Mouse (Mus musculus) midbrain, embryonic 16.5 days (tissue): ENCODE data around the gene Nsd1. TPM values are rescaled to one million over a fixed set of nuclear protein-coding genes. Genes with fewer than 3 reads are reported as not detected.

ENCODE experiments used
- ATAC-seq: fragments of 200-750 bp; cut with Nextera tagmentation; 2 replicates; pipeline ENCODE4 v1.8.0; 2017; ENCODE audit warnings: moderate TSS enrichment
- H3K27ac ChIP-seq: fragments of 300-500 bp; sonication (generic); 2 replicates; pipeline ENCODE4 v1.5.1; 2014; ENCODE audit warnings: mild to moderate bottlenecking, low read length, mixed read lengths
- H3K27me3 ChIP-seq: fragments of 300-500 bp; sonication (generic); 2 replicates; pipeline ENCODE4 v1.6.1; 2014; ENCODE audit warnings: low read depth, low read length, mixed read lengths; ENCODE audit not compliant: control insufficient read depth, insufficient read depth
- H3K36me3 ChIP-seq: fragments of 300-500 bp; sonication (generic); 2 replicates; pipeline ENCODE4 v1.6.1; 2014; ENCODE audit warnings: mild to moderate bottlenecking, low read length, moderate library complexity, mixed read lengths; ENCODE audit not compliant: control insufficient read depth, insufficient read depth
- H3K4me1 ChIP-seq: fragments of 300-500 bp; sonication (generic); 2 replicates; pipeline ENCODE4 v1.6.1; 2014; ENCODE audit warnings: mild to moderate bottlenecking, low read length, mixed read lengths; ENCODE audit not compliant: control insufficient read depth, insufficient read depth
- H3K4me2 ChIP-seq: fragments of 300-500 bp; sonication (generic); 2 replicates; pipeline ENCODE4 v1.6.1; 2014; ENCODE audit warnings: mild to moderate bottlenecking, low read length, mixed read lengths
- H3K4me3 ChIP-seq: fragments of 300-500 bp; sonication (generic); 2 replicates; pipeline ENCODE4 v1.5.1; 2014; ENCODE audit warnings: low read depth, mild to moderate bottlenecking, low read length, moderate library complexity, mixed read lengths
- H3K9ac ChIP-seq: fragments of 300-500 bp; sonication (generic); 2 replicates; pipeline ENCODE4 v1.6.1; 2014; ENCODE audit warnings: low read depth, low read length, mixed read lengths
- H3K9me3 ChIP-seq: fragments of 300-500 bp; sonication (generic); replicated peaks from 2 replicates; pipeline ENCODE4 v1.6.1; 2014; ENCODE audit warnings: mild to moderate bottlenecking, low read length, mixed read lengths; ENCODE audit not compliant: control insufficient read depth, poor library complexity, severe bottlenecking
- WGBS: fragments of 180-500 bp; shearing (Covaris S2); extraction: QIAGEN DNeasy Blood & Tissue Kit; methylation state at CpG from one replicate; pipeline ENCODE4 v1.1.7; 2014; 5-methylcytosine and 5-hydroxymethylcytosine counted together
- polyA plus RNA-seq: library from polyadenylated mRNA; unstranded; fragments of >200 nt; fragmentation: Nextera tagmentation; extraction: Ambion mirVana; gene quantifications from 2 replicates; pipeline ENCODE4 v1.2.1, GENCODE M21; 2015

Gene Nsd1
- polyA plus RNA-seq, 1 experiment from 2014 or later = 45.2 TPM

DNA sequence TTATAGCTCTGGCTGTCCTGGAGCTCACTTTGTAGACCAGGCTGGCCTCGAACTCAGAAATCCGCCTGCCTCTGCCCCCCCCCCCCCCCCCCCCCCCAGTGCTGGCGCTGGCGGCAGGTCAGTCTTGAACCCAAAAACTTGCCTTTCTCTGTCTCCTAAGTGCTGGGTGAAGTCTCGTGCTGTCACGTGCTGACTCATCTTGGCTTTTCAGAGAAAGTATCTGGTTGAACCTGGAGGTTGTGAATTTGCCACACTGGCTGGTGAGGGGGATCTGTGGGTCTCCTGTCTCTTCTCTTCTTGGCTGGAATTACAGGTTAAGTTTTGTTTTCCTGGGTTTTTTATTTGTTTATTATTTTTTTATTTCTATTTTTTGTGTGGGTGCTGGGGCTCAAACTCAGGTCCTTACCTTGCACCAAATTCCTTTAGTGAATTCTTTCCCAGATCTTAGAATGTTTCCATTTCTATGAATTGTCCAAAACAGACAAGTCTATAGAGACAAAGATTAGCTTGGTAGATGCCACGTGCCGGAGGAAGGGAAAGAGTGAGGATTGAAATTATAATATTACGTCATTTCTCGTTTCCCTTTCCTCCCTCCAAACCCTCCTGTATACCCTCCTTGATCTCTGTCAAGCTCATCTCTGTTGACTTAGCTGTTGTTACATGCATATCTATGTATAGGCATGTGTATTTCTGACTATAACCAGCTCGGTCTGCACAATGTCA lies 4.8 kb upstream of the Nsd1 start:
- Histone ChIP-seq H3K9me3 (no peaks in the 10 kb centered on the region), H3K9ac (no peak overlapping the region), H3K4me3 (no peak overlapping the region), H3K4me1 (no peaks in the 10 kb centered on the region), H3K4me2 (no peak overlapping the region), H3K27ac (no peak overlapping the region), H3K27me3 (no peaks in the 10 kb centered on the region), H3K36me3 (no peaks in the 10 kb centered on the region)
- ATAC-seq = no peak
- WGBS = 85% methylated on average over 7 of the region's 11 CpGs

DNA sequence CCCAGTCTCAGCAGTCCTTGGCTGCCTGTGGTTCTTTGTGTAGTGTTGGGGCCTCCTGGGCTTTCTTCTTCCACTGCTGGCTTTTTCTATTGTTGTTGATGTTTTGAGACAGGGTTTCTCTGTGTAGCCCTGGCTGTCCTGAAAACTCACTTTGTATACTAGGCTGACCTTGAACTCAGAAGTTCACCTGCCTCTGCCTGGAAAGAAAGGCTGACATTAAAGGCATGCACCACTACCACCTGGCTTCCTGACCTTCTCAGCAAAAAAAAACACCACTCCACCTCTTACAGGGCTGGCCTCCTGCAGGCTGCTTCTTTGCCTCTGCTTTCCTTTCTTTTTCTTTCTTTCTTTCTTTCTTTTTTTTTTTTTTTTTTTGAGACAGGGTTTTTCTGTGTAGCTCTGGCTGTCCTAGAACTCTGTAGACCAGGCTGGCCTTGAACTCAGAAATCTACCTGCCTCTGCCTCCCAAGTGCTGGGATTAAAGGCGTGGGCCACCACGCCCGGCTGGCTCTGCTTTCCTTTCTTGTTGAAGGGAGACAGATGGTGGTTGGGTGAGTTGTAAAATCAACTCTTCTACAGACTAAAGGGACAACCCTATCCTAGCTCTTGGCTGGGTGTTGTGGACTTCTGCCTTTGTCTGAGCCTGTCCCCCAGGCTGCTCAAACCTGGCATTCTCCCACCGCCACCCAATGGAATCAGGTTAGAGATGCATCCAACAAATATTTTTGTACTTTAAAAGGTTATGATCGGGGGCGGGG lies 4.0 kb upstream of the Nsd1 start:
- no peaks in the 10 kb centered on the region for H3K36me3 ChIP-seq
- H3K27me3 ChIP-seq = no peaks in the 10 kb centered on the region
- H3K4me1 ChIP-seq = 0 out of 2 replicates have a peak, but pooled peaks cover 4% of the 10 kb centered on the region
- no peak overlapping the region for H3K9ac ChIP-seq
- no peak overlapping the region for H3K4me3 ChIP-seq
- no peaks in the 10 kb centered on the region for H3K9me3 ChIP-seq
- no peak overlapping the region for H3K27ac ChIP-seq
- 95% methylated on average over 6 of the region's 6 CpGs for WGBS
- no peak overlapping the region for H3K4me2 ChIP-seq
- ATAC-seq = no peak

DNA sequence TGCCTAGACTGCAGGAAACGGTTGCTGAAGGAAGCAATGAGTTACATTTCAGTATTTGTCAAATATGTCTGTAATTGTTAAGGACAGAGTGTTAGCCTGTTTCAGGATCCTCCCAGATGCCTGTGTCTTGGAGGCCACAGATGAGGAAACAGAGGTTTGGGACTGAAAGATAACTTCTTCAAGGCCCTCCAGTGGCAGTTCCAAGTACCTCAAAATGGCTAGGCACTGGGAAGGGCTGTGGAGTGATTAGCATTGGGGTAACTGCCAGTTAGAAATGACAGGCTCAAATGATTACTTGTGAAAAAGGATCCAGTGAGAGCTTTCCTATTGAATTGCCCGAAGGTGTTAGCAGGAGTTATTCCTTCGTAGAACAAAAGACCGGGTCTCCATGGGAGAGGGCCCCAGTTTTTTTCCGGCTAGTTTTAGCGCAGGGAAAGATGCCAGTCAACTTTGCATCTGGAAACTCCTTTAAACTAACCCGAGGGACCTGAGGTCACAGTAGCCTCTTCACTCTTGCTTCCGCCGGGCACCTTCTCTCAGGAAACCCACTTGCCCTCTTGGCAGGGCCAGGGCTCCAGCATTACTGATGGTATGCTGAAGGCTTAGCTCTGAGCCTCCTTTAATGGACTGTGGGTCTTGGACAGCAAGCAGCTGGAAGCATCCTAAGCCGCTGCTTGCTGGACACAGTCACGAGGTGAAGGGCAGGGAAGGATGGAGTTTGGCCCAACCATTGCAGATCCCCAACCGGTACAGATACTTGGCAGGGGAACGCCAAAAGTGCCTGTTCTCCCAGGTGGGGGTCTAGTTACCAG lies 539 bp upstream of the Nsd1 start:
- Histone ChIP-seq H3K27ac (peak overlapping the region; percentile 96; the same call in 1 of the 2 replicates), H3K36me3 (no peaks in the 10 kb centered on the region), H3K4me2 (no peak overlapping the region), H3K9ac (no peak overlapping the region), H3K4me1 (peaks cover 20% of the 10 kb centered on the region), H3K4me3 (no peak overlapping the region), H3K9me3 (no peaks in the 10 kb centered on the region), H3K27me3 (no peaks in the 10 kb centered on the region)
- no peak for ATAC-seq
- WGBS = 65% methylated on average over 13 of the region's 13 CpGs

DNA sequence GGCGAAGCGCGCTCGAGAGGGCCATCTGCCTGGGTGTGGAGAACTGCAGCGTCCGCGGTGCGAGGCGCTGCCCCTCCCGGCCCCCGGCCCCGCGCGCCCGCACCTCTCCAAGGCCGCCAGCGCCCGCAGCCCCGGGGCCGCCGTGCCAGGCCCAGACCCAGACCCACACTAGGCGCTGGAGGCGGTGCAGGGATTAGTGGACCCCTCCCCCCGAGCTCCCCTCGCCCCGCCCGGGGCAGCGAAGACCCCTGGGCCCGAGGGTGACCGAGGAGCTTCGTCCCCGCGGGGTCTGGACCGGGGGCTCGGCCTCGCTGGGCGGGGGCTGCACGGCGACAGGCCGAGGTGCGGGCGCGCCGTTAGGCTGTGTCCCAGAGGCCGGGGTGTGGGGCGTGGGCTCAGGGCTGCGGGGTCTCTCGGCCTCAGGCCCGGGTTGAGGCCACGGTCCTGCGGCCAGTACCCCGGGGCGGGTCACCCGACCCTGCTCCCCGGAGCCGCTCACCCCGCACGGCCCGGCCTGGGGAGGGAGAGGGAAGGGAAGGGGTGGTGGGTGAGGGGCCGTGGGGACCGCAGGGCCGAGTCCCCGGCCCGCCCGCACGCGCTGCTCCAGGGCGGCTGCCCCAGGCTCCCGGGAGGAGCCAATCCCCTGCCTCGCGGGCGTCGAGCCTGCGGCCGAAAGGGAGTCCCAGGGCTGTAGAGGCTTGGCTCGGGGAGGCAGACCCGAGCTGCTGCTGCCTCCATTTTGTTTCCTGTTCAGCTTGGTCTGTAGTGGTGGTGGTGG lies 800 bp downstream of the Nsd1 start:
- ATAC-seq = peak; percentile 59
- Histone ChIP-seq H3K27me3 (no peaks in the 10 kb centered on the region), H3K9me3 (no peaks in the 10 kb centered on the region), H3K4me1 (peaks cover 32% of the 10 kb centered on the region), H3K4me3 (peak overlapping the region; percentile 78), H3K27ac (peak overlapping the region; percentile 96), H3K4me2 (peak overlapping the region; percentile 83), H3K36me3 (peaks cover 4% of the 10 kb centered on the region; the same call in 1 of the 2 replicates), H3K9ac (peak overlapping the region; percentile 92)
- 2% methylated on average over 47 of the region's 77 CpGs for WGBS

DNA sequence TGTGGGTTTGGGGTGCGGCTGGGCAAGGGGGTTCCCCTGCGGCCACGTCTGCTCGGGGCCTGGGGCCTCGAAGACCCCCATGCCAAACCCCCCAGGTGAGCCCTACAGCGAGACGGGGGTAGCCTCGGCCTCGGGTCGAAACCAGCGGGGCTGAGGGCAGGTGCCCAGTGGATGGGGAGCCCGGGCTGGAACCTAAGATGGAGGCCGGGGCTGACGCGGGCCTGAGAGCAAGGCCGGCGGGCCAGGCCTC lies 1.3 kb downstream of the Nsd1 start:
- Histone ChIP-seq H3K4me3 (peak overlapping the region; percentile 78), H3K9me3 (no peaks in the 10 kb centered on the region), H3K27me3 (no peaks in the 10 kb centered on the region), H3K4me1 (peaks cover 36% of the 10 kb centered on the region), H3K27ac (peak overlapping the region; percentile 96), H3K9ac (peak overlapping the region; percentile 92), H3K36me3 (peaks cover 4% of the 10 kb centered on the region; the same call in 1 of the 2 replicates), H3K4me2 (peak overlapping the region; percentile 83)
- ATAC-seq = peak; percentile 69; the same call in 1 of the 2 replicates
- WGBS = under 1% methylated on average over 17 of the region's 17 CpGs

DNA sequence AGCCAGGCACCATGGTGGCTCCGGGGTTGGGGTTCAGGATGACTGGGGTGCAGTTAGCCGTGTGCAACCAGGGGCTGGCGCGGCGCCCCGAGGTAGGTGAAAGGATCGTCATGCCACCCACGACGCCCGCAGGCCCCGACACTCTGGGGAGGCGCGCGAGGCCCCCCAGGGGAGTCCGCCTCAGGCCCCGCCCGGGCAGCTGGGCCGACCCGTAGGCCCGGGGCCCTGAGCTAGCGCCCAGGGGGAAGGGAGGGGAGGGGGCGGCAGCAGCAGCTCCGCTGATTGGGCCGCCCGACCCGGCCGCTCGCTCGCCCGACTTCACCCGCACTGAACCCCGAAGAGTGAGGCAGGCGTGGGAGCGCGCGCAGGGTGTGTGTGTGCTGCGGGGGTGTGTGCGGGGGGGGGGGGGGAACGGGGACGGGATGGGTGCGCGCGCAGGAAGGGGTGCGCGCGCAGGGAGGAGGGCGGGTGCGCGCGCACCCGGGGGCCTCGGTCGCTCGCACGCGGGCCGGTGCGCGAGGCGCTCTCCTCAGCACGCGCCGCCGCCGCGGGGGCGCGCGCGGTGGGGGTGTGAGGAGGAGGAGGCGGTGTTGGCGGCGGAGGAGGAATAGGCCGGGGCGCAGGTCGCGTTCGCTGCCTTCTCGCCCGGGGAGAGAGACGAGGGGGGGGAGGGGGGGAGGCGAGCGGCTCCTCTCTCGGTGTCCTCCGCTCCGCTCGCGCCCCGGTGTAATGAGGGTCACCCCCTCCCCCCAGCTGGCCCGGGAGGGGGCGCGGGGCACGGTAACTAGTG lies 1.8 kb downstream of the Nsd1 start:
- H3K27ac ChIP-seq = peak overlapping the region; percentile 96
- H3K9ac ChIP-seq = peak overlapping the region; percentile 92
- peaks cover 4% of the 10 kb centered on the region; the same call in 1 of the 2 replicates for H3K36me3 ChIP-seq
- H3K4me2 ChIP-seq = peak overlapping the region; percentile 83
- WGBS = under 1% methylated on average over 32 of the region's 93 CpGs
- peak; percentile 69 for ATAC-seq
- H3K4me3 ChIP-seq = peak overlapping the region; percentile 78
- H3K27me3 ChIP-seq = no peaks in the 10 kb centered on the region
- H3K4me1 ChIP-seq = peaks cover 41% of the 10 kb centered on the region
- no peaks in the 10 kb centered on the region for H3K9me3 ChIP-seq

DNA sequence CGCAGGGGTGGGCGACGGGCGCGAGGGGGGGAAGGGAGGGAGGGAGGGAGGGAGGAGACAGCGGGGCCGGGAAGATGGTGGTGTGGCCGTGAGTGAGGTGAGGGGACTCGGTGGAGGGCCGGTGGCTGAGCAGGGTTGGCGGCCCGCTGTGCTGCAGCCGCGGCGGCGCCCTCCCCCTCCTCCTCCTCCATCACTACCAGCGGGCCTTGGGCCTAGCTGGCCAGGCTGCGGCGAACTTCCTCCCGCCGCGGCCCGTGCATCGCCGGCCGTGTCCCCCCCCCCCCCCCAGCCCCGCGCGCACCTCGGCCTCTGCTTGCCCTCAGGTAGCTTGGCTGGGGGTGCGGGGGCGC lies 2.4 kb downstream of the Nsd1 start:
- H3K4me1 ChIP-seq = peaks cover 45% of the 10 kb centered on the region

More for the DNA sequence above, 2.4 kb downstream of the Nsd1 start:
- WGBS = 0% methylated on average over 5 of the region's 32 CpGs
- peaks cover 4% of the 10 kb centered on the region; the same call in 1 of the 2 replicates for H3K36me3 ChIP-seq
- H3K27me3 ChIP-seq = no peaks in the 10 kb centered on the region
- H3K4me2 ChIP-seq = peak overlapping the region; percentile 83
- peak; percentile 66 for ATAC-seq
- no peaks in the 10 kb centered on the region for H3K9me3 ChIP-seq
- H3K4me3 ChIP-seq = peak overlapping the region; percentile 78
- peak overlapping the region; percentile 96 for H3K27ac ChIP-seq
- H3K9ac ChIP-seq = peak overlapping the region; percentile 92
